Mouse (Mus musculus) brain, embryonic 18.5 days (tissue): Measurements from ENCODE around the gene Pigr.

Source experiments
- DNase-seq: peaks from one replicate; pipeline ENCODE4 v3.0.0-alpha.2; 2012; ENCODE audit warnings: low read depth, low spot score

Gene Pigr

GRCm38 (mm10) chr1:130829906-130830830 is 3.7 kb downstream of the Pigr start:
- DNase-seq = no peak

- DNase-seq = no peak
These were observed 6.0 kb downstream of the Pigr start for GRCm38 (mm10) chr1:130832230-130833149.

DNA sequence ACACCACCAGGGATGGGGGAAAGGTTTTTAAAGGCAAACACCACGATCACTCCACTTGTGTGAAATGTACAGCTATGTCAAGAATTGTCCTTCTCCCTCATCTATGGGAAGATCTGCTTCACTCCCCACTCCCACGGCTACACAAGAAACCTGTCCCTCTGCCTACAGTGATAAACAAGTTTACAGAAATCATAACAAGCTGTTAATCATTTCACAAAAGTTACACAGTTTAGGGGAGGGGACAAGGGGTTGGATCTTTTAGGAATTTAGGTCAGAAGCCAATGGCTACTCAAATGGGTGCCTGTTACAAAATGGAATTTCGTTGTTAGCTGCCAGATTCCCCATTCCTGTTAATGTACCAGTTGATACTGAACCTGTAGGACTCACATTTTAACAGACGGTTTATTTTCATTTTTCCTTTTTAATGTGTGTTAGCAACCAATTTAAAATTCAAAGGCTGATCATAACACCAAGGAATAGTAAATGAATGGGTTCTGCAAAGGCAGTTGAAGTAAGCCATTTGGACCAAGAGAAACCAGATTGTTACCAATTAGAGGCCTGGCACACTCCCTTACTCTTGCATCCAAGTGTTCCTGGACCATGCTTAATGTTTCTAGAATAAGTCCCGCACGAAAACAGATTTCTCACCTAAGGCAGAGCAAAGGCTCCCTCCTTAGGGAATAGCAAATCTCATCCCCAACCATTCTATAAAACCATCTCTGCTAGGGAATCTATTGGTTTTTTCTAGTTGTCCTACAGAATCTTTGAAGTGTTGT is 8.9 kb downstream of the Pigr start:
- DNase-seq = peak; percentile 59

DNA sequence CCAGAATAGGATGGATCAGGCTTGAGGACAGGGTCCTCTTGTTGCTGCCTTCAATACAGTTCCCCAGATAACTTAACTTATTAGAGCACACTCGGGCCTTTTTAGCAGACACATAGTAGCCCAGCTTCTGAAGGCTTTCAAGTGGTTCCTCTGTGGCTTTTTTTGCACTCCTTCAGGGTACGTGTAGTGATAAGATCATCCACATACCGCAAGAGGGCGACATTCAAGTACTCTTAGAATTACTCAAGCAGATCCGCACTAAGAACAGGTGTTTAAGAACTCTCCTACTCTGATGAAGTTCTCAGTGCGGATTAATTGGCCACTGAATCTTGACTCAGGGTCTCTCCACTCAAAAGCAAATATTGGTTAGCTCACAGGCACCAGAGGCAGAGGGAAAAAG is 11.8 kb downstream of the Pigr start:
- no peak for DNase-seq

- no peak for DNase-seq
These were observed 14.3 kb downstream of the Pigr start for GRCm38 (mm10) chr1:130840599-130841379.

GRCm38 (mm10) chr1:130841621-130842020 is 15.1 kb downstream of the Pigr start:
- no peak for DNase-seq

GRCm38 (mm10) chr1:130844516-130844915 is 18.0 kb downstream of the Pigr start:
- no peak for DNase-seq

- no peak for DNase-seq
These were observed 23.2 kb downstream of the Pigr start for GRCm38 (mm10) chr1:130849530-130850214.

- DNase-seq = no peak
These were observed 23.9 kb downstream of the Pigr start for GRCm38 (mm10) chr1:130850405-130850804.

- no peak for DNase-seq
These were observed 28.3 kb downstream of the Pigr start for GRCm38 (mm10) chr1:130854819-130855218.

DNA sequence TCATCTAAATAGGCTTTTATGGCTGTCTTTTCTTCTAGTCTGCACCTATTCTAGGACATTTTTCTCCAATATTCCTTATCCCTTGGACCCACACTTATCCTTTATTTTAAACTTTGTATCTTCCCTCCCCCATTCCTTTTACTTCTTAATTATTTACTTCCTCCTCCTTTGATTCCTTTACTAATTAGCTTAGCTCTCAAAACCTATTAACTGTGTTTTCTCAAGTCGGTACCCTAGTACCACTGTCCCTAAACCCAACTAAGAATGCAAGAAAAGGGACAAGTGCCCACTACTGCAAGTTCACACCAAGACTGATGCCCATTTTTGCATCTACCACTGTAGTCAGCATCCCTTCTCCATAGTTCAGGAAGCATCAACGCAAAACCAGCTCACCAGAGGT is 29.2 kb downstream of the Pigr start:
- no peak for DNase-seq

- no peak for DNase-seq
These were observed 31.0 kb downstream of the Pigr start for GRCm38 (mm10) chr1:130857456-130857855.

DNA sequence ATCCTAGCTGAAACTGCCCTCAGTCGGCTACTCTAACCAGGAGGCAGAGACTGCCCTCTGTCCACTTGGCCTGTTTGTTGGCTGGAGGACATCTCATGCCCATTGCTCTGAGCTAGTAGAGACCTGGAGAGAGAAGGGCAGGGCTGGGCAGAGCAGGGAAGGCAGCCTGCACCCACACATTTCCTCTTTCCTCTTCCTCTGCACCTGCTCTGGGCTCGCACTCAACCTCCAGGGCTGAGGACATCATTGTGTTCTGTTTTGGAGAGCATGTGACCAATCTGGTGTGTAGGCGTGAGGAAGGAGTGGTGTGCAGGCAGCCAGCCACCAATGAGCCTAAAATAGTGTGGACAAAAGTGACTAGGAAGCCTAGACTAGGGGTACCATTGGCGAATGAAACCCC is 37.8 kb downstream of the Pigr start:
- DNase-seq = no peak

- no peak for DNase-seq
These were observed 38.3 kb downstream of the Pigr start for GRCm38 (mm10) chr1:130864741-130865140.

DNA sequence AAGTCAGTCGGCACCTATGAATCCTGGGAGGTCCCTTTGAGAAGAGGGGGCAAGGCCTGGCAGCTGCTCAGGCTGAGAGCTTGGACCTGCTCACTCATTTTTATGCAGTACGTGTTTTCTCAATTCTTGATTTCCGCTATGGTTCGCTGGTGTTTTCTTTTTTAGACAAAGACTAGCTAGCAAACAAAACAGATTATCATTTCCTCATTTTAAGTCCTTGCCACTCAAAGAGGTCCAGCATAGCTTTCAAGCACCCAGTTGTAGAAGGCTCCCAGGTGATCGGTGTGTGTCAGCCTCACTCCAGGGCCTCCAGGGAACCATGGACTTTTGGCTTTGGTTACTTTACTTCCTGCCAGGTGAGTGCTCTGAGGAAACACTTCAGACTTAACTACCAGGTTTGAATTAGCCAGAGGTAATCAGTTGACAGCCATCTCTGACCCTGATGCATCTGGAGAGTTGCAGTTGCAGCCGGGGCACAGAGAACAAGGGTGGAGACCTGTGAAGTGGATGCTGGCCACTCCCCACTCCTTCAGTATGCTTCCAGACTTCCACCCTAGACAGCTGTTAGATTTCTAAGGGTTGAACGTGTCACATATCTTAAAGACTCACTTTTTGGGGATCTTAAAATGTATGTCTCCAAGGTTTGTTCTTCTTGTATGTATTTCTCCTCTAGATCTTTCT is 39.2 kb downstream of the Pigr start, which contains the start of gene Fcmr:
Fcmr (plus strand) TSS at position 129 of the 681 bp plus-strand sequence.
- DNase-seq = no peak

GRCm38 (mm10) chr1:130872912-130873311 is 46.4 kb downstream of the Pigr start:
- DNase-seq = no peak

GRCm38 (mm10) chr1:130875139-130875538 is 48.7 kb downstream of the Pigr start:
- DNase-seq = peak; percentile 16

- no peak for DNase-seq
These were observed 49.4 kb downstream of the Pigr start for GRCm38 (mm10) chr1:130875910-130876309.

DNA sequence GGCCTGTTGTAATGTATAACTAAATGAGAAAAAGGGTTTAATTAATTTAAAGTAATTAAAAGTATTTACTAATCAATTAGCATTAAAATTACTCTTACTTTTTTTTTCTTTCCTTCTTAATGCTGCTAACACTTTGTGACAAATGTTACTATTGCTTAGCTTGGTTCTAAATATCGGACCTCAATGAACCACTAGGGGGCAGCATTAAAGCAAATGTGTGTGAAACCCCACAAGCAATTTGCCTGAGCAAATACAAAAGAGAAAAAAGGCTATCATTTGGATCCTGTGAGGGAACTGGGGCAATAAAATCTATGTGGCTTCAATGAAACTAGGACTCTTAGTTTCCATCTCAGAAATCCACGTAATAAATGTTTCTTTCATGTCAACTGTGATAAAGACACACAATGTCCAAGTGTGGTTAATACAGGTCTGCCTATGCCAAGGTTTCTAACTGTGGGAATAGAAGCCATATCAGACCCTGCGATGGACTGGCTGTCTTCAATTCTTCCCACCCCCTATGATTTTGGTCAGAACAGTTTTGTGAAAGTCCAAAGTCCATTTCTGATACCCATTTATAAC is 50.5 kb downstream of the Pigr start:
- DNase-seq = peak; percentile 66
